Comparison of ENCODE assay signal across 8 mouse cellular contexts in the genomic region with DNA sequence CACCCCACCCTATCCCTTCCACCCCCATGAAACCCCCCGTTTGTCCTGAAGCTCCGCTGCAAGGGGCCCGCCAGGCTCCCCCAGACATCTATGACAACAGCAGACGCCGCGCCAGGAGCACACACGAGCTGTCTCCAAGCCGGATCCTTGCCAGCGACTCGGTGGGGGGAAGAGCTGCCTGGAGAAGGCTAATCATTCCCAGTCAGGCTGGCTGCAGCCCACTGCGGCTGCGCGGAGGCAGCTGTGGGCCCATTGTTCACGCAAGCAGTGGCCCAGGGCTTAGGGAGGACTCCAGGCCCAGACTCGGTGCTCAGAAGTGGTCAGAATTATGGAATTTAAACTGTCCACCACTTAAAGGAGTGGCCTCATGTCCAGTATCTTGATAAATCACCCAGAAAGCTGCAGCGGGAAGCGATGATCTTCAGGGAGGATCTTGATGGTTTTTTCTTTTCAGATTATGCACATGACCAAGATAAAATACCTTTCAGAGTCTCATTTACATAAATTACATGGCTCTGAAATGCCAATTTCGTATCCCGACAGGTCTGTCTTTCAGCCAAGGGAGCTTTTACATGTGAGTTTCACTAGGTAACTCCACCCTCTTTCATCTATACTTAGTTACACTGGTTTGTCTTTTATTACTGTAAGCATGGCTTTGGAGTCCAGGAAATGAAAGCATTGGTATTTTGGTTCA.
DNase-seq lines count a peak whose midpoint lies in the region.

No protein-coding gene starts in this region.

- peak; percentile 88 to 94 for DNase-seq in adrenal gland, adult (ENCODE audit: inconsistent age in 2 of 2, low spot score in 1 of 2)
- peak; percentile 94 for DNase-seq in embryo, embryonic 11 days
- DNase-seq in gastrocnemius, postnatal 14 days: peak; percentile 91
- DNase-seq in hindlimb bud, embryonic 11.5 days (ENCODE audit: extremely low spot score, low read depth, low spot score): peak; percentile 56
- DNase-seq in left cerebral cortex, adult 18-20 months (ENCODE audit: low spot score in 2 of 2): peak; percentile 81 to 88
- peak; percentile 87 for DNase-seq in lung, postnatal 14 days
- DNase-seq in right cerebral cortex, postnatal 14 days: peak; percentile 85
- DNase-seq in adipocyte (ENCODE audit: low spot score): no peak

- intact Hi-C loops in gastrocnemius, postnatal 14 days (cut with DNase I; ENCODE audit: low total_unique reads): no loop called here
